Mouse (Mus musculus): ENCODE results near the gene Fam83f.

Fam83f gene

GRCm38 (mm10) chr15:80671295-80672252 lies at the start of gene Fam83f:
TSS of gene Fam83f (plus strand) at chr15:80671847.
- DNase-seq (ENCODE audit: low spot score), result peak; percentile 76

GRCm38 (mm10) chr15:80623171-80623837 lies 48.3 kb upstream of the Fam83f start:
- no peak for DNase-seq (ENCODE audit: low spot score)

- no peak for DNase-seq (ENCODE audit: low spot score)
Observed at GRCm38 (mm10) chr15:80626472-80626871, 45.2 kb upstream of the Fam83f start.

GRCm38 (mm10) chr15:80630147-80630546 lies 41.5 kb upstream of the Fam83f start:
- no peak for DNase-seq (ENCODE audit: low spot score)

GRCm38 (mm10) chr15:80630711-80631110 lies 40.9 kb upstream of the Fam83f start:
- no peak for DNase-seq (ENCODE audit: low spot score)

- DNase-seq (ENCODE audit: low spot score), result no peak
Observed at GRCm38 (mm10) chr15:80631311-80631710, 40.3 kb upstream of the Fam83f start.

- no peak for DNase-seq (ENCODE audit: low spot score)
Observed at GRCm38 (mm10) chr15:80632280-80632893, 39.3 kb upstream of the Fam83f start.

- peak; percentile 59 for DNase-seq (ENCODE audit: low spot score)
Observed at GRCm38 (mm10) chr15:80634391-80635193, 37.1 kb upstream of the Fam83f start.

- DNase-seq (ENCODE audit: low spot score), result no peak
Observed at GRCm38 (mm10) chr15:80636757-80637372, 34.8 kb upstream of the Fam83f start.

- DNase-seq (ENCODE audit: low spot score), result no peak
Observed at GRCm38 (mm10) chr15:80639071-80639702, 32.5 kb upstream of the Fam83f start.

GRCm38 (mm10) chr15:80639874-80640273 lies 31.8 kb upstream of the Fam83f start:
- no peak for DNase-seq (ENCODE audit: low spot score)

GRCm38 (mm10) chr15:80641702-80642435 lies 29.8 kb upstream of the Fam83f start:
- DNase-seq (ENCODE audit: low spot score), result no peak

GRCm38 (mm10) chr15:80645006-80645797 lies 26.4 kb upstream of the Fam83f start:
- DNase-seq (ENCODE audit: low spot score), result no peak

- no peak for DNase-seq (ENCODE audit: low spot score)
Observed at GRCm38 (mm10) chr15:80648977-80649606, 22.6 kb upstream of the Fam83f start.

- no peak for DNase-seq (ENCODE audit: low spot score)
Observed at GRCm38 (mm10) chr15:80650412-80650811, 21.2 kb upstream of the Fam83f start.

GRCm38 (mm10) chr15:80653865-80654264 lies 17.8 kb upstream of the Fam83f start:
- no peak for DNase-seq (ENCODE audit: low spot score)

GRCm38 (mm10) chr15:80658815-80659471 lies 12.7 kb upstream of the Fam83f start:
- DNase-seq (ENCODE audit: low spot score), result no peak

GRCm38 (mm10) chr15:80660963-80661362 lies 10.7 kb upstream of the Fam83f start:
- DNase-seq (ENCODE audit: low spot score), result no peak
